29 mouse cellular contexts compared by ENCODE assay signal in genomic region chr6:124674591-124674990, GRCm38 (mm10). TPM values are rescaled to one million over a fixed set of nuclear protein-coding genes. Genes with fewer than 3 reads are reported as not detected.
DNase-seq lines count a peak whose midpoint lies in the region; ATAC-seq and TF ChIP-seq lines count a peak whose summit lies in the region.
"Had no signal": no experiment of that assay in that cellular context is flagged by ENCODE, and none has a peak within 500 bp of the region (broad histone marks: within the 10 kb centered on the region; RNA-seq: fewer than 3 reads in every experiment).

No protein-coding gene starts in this region.

- H3K27ac ChIP-seq in kidney, adult 2 months (ENCODE audit: insufficient read depth, low read depth, low read length): peak overlapping the region; percentile 68; the same call in 1 of the 2 replicates
- H3K27ac ChIP-seq in kidney, embryonic 16.5 days (ENCODE audit: low read length): no peak overlapping the region
- H3K27ac ChIP-seq in kidney, embryonic 15.5 days: no peak overlapping the region
- 0 out of 2 replicates have a peak overlapping the region, but pooled peaks have one; percentile 6 for H3K27ac ChIP-seq in ES-E14 (ENCODE audit: insufficient read depth, low read depth, low read length, poor library complexity, severe bottlenecking)
- H3K27ac ChIP-seq: embryonic facial prominence, embryonic 12.5 days; embryonic facial prominence, embryonic 15.5 days; heart, embryonic 15.5 days; hindbrain, embryonic 14.5 days; hindbrain, postnatal 0 days had no signal

- H3K27me3 ChIP-seq in kidney, adult 2 months (replicated peaks; ENCODE audit: control insufficient read depth, insufficient read depth, low read length): no peaks in the 10 kb centered on the region
- no peaks in the 10 kb centered on the region for H3K27me3 ChIP-seq in kidney, embryonic 16.5 days (ENCODE audit: insufficient read depth, low read length)
- H3K27me3 ChIP-seq in kidney, embryonic 15.5 days: no peaks in the 10 kb centered on the region
- H3K27me3 ChIP-seq: CH12.LX; embryonic facial prominence, embryonic 12.5 days; embryonic facial prominence, embryonic 15.5 days; heart, embryonic 12.5 days; heart, embryonic 15.5 days had no signal

- intact Hi-C loops in heart, postnatal 25 days (cut with DNase I): no loop called here

- no peak overlapping the region for H3K9ac ChIP-seq in kidney, embryonic 16.5 days (replicated peaks; ENCODE audit: low read length)
- H3K9ac ChIP-seq in kidney, embryonic 15.5 days: no peak overlapping the region
- no peak overlapping the region for H3K9ac ChIP-seq in ES-E14 (ENCODE audit: insufficient read depth, low read depth, low read length, poor library complexity, severe bottlenecking)
- H3K9ac ChIP-seq: embryonic facial prominence, embryonic 12.5 days; embryonic facial prominence, embryonic 15.5 days; forebrain, postnatal 0 days; heart, embryonic 12.5 days; heart, embryonic 15.5 days; hindbrain, embryonic 14.5 days had no signal

- H3K4me1 ChIP-seq in kidney, adult 2 months (ENCODE audit: control insufficient read depth, insufficient read depth, low read length): peaks cover 3% of the 10 kb centered on the region; the same call in 1 of the 2 replicates
- H3K4me1 ChIP-seq in kidney, embryonic 16.5 days (ENCODE audit: insufficient read depth, low read length): peaks cover 5% of the 10 kb centered on the region; the same call in 1 of the 2 replicates
- H3K4me1 ChIP-seq in kidney, embryonic 15.5 days: peaks cover 10% of the 10 kb centered on the region
- H3K4me1 ChIP-seq in ES-E14 (ENCODE audit: control insufficient read depth in 2 of 2, insufficient read depth in 2 of 2, low read length in 2 of 2, poor library complexity in 1 of 2): peaks cover 7% of the 10 kb centered on the region in 2 experiments
- H3K4me1 ChIP-seq: heart, embryonic 15.5 days had no signal

- no peak for TF ChIP-seq CTCF in kidney, adult 2 months (conservative IDR thresholded peaks at IDR 0.05; ENCODE audit: insufficient read depth, insufficient read length, low read depth, low read length)

- no peaks in the 10 kb centered on the region for H3K9me3 ChIP-seq in kidney, embryonic 16.5 days (ENCODE audit: low read length)
- H3K9me3 ChIP-seq in kidney, embryonic 15.5 days (replicated peaks): no peaks in the 10 kb centered on the region
- H3K9me3 ChIP-seq in ES-E14 (ENCODE audit: control insufficient read depth, insufficient read depth, low read depth, low read length): no peaks in the 10 kb centered on the region
- H3K9me3 ChIP-seq: embryonic facial prominence, embryonic 12.5 days; embryonic facial prominence, embryonic 15.5 days; heart, embryonic 15.5 days had no signal

- ATAC-seq in kidney, embryonic 16.5 days (ENCODE audit: low FRiP score, low TSS enrichment): no peak
- ATAC-seq in kidney, embryonic 15.5 days (replicated peaks; ENCODE audit: low FRiP score): no peak
- ATAC-seq: forebrain, embryonic 14.5 days; forebrain, postnatal 0 days; hindbrain, postnatal 0 days had no signal

- in situ Hi-C loops in ES-E14 (cut with MboI; ENCODE audit: low sequenced_read_pairs in 2 of 2, unreplicated experiment in 2 of 2): no loop called here

- no peak for TF ChIP-seq POLR2A in kidney, adult 2 months (IDR thresholded peaks at IDR 0.05; ENCODE audit: low read depth, low read length)

- peak; percentile 78 for DNase-seq in heart, adult 11 months
- no peak for DNase-seq in heart, postnatal 25 days (ENCODE audit: low spot score)
- DNase-seq in kidney, adult 2 months: peak; percentile 66
- peak; percentile 51 to 69 for DNase-seq in kidney, postnatal 25 days
- no peak for DNase-seq in ES-E14 (ENCODE audit: low read depth, low spot score)
- DNase-seq in ovary, postnatal 10 days (ENCODE audit: low spot score): no peak
- DNase-seq: adrenal gland, adult 8-10 months; adrenal gland, postnatal 36 days; B cell, adult 2 months; cerebellum, adult 9-10 months; cerebellum, postnatal 14 days; forebrain, postnatal 0 days; gastrocnemius, adult 2 months; gastrocnemius, postnatal 14 days; heart, adult 18-20 months; heart, postnatal 10 days; heart, postnatal 4 days had no signal

- H3K4me3 ChIP-seq in kidney, adult 2 months (ENCODE audit: insufficient read depth, low read depth, low read length): no peak overlapping the region
- H3K4me3 ChIP-seq in kidney, embryonic 16.5 days (ENCODE audit: low read length): no peak overlapping the region
- no peak overlapping the region for H3K4me3 ChIP-seq in kidney, embryonic 15.5 days (replicated peaks)
- H3K4me3 ChIP-seq in ES-E14 (ENCODE audit: insufficient read depth in 1 of 2, low read depth in 1 of 2, low read length in 2 of 2, poor library complexity in 1 of 2, severe bottlenecking in 1 of 2): no peak overlapping the region
- H3K4me3 ChIP-seq: embryonic facial prominence, embryonic 12.5 days; embryonic facial prominence, embryonic 15.5 days; gastrocnemius, adult 2 months; heart, embryonic 12.5 days; heart, embryonic 15.5 days had no signal

- WGBS in kidney, adult 2 months: 61% methylated on average over 7 of the region's 7 CpGs
- 96% methylated on average over 7 of the region's 7 CpGs for WGBS in kidney, embryonic 16.5 days
- WGBS in kidney, embryonic 15.5 days: 95% methylated on average over 7 of the region's 7 CpGs

- no peaks in the 10 kb centered on the region for H3K36me3 ChIP-seq in kidney, adult 2 months (ENCODE audit: control insufficient read depth, insufficient read depth, low read length)
- H3K36me3 ChIP-seq in kidney, embryonic 16.5 days (ENCODE audit: insufficient read depth, low read length): peaks cover 6% of the 10 kb centered on the region; the same call in 1 of the 2 replicates
- H3K36me3 ChIP-seq in kidney, embryonic 15.5 days: peaks cover 16% of the 10 kb centered on the region; the same call in 1 of the 2 replicates
- H3K36me3 ChIP-seq in ES-E14 (ENCODE audit: control insufficient read depth, insufficient read depth, low read length, poor library complexity, severe bottlenecking): peaks cover 9% of the 10 kb centered on the region; the same call in 1 of the 2 replicates
- H3K36me3 ChIP-seq: embryonic facial prominence, embryonic 12.5 days had no signal

- H3K4me2 ChIP-seq in kidney, embryonic 16.5 days (replicated peaks; ENCODE audit: low read depth, low read length): no peak overlapping the region
- H3K4me2 ChIP-seq in kidney, embryonic 15.5 days: no peak overlapping the region
- H3K4me2 ChIP-seq: embryonic facial prominence, embryonic 12.5 days; embryonic facial prominence, embryonic 15.5 days; heart, embryonic 12.5 days; heart, embryonic 15.5 days; hindbrain, embryonic 14.5 days had no signal

TF ChIP-seq in ES-E14, 5 proteins besides CTCF, POLR2A, EP300 and RAD21:
- TF ChIP-seq ZNF384 (IDR thresholded peaks at IDR 0.05; ENCODE audit: low read depth, low read length): no peak
- no peak for TF ChIP-seq CHD2 (IDR thresholded peaks at IDR 0.05; ENCODE audit: low read depth, low read length)
- TF ChIP-seq HCFC1 (IDR thresholded peaks at IDR 0.05; ENCODE audit: borderline replicate concordance, insufficient read depth, low read length): no peak
- no peak for TF ChIP-seq MAFK (IDR thresholded peaks at IDR 0.05; ENCODE audit: insufficient read depth, low read depth, low read length)
- TF ChIP-seq ZC3H11A (IDR thresholded peaks at IDR 0.05; ENCODE audit: borderline replicate concordance, low read depth, low read length): no peak
TF ChIP-seq in ES-E14: peak in this region for 0.

RNA-seq across cellular contexts. Expression of gene Lpcat3, which starts 11.8 kb away (rescaled TPM):
- 10 to 100 TPM; 39.6 to 43.9 TPM for total RNA-seq in heart, postnatal 25 days (2021)
- polyA plus RNA-seq in kidney, adult 2 months (2012; rRNA removed): 215 and 231 TPM in 2 replicates
- 88.6 and 97.2 TPM in 2 replicates for polyA plus RNA-seq in kidney, embryonic 16.5 days (2015; fragmentation: Nextera tagmentation; extraction: Ambion mirVana)
- 77.4 and 80.4 TPM in 2 replicates for polyA plus RNA-seq in kidney, embryonic 15.5 days (2015; fragmentation: Nextera tagmentation; extraction: Ambion mirVana)
- total RNA-seq in ES-E14 (2012; rRNA removed): 65.5 and 107 TPM in 2 replicates

RNA-seq across cellular contexts. Expression of gene Emg1, which starts 37.4 kb away (rescaled TPM):
- total RNA-seq in heart, postnatal 25 days (2021): 10 to 100 TPM; 72.5 to 75.1 TPM
- polyA plus RNA-seq in kidney, adult 2 months (2012; rRNA removed): 50.5 and 67.4 TPM in 2 replicates
- 202 and 219 TPM in 2 replicates for polyA plus RNA-seq in kidney, embryonic 16.5 days (2015; fragmentation: Nextera tagmentation; extraction: Ambion mirVana)
- 206 and 224 TPM in 2 replicates for polyA plus RNA-seq in kidney, embryonic 15.5 days (2015; fragmentation: Nextera tagmentation; extraction: Ambion mirVana)
- total RNA-seq in ES-E14 (2012; rRNA removed): 292 and 344 TPM in 2 replicates

RNA-seq across cellular contexts. Expression of gene Phb2, which starts 37.5 kb away (rescaled TPM):
- total RNA-seq in heart, postnatal 25 days (2021): 100 to 1,000 TPM; 322 to 323 TPM
- 181 and 193 TPM in 2 replicates for polyA plus RNA-seq in kidney, adult 2 months (2012; rRNA removed)
- 403 and 405 TPM in 2 replicates for polyA plus RNA-seq in kidney, embryonic 16.5 days (2015; fragmentation: Nextera tagmentation; extraction: Ambion mirVana)
- polyA plus RNA-seq in kidney, embryonic 15.5 days (2015; fragmentation: Nextera tagmentation; extraction: Ambion mirVana): 401 and 402 TPM in 2 replicates
- total RNA-seq in ES-E14 (2012; rRNA removed): 530 and 581 TPM in 2 replicates

RNA-seq across cellular contexts. Expression of gene C1s2, which starts 38.7 kb away (rescaled TPM):
- under 1 TPM; 0.48 to 0.62 TPM for total RNA-seq in heart, postnatal 25 days (2021)
- polyA plus RNA-seq in kidney, adult 2 months (2012; rRNA removed): 0.18 and 0.20 TPM in 2 replicates
- 0.09 and 0.12 TPM in 2 replicates for polyA plus RNA-seq in kidney, embryonic 16.5 days (2015; fragmentation: Nextera tagmentation; extraction: Ambion mirVana)
- polyA plus RNA-seq in kidney, embryonic 15.5 days (2015; fragmentation: Nextera tagmentation; extraction: Ambion mirVana): 0.16 and 0.21 TPM in 2 replicates
- 0.27 and 0.63 TPM in 2 replicates for total RNA-seq in ES-E14 (2012; rRNA removed)
- total RNA-seq: hindbrain, postnatal 0 days had no signal
- polyA plus RNA-seq: embryonic facial prominence, embryonic 12.5 days; forebrain, embryonic 11.5 days; heart, embryonic 12.5 days; heart, embryonic 15.5 days; hindbrain, embryonic 11.5 days had no signal

Comparison
In these comparisons a context has a peak if more than half of its experiments do, and no peak if none do; other contexts are left out.
1. DNase-seq: peak in heart, adult 11 months (single experiment), kidney, adult 2 months (single experiment) and kidney, postnatal 25 days (2 of 2); none in heart, postnatal 25 days (single experiment), ES-E14 (single experiment) and ovary, postnatal 10 days (single experiment).
2. H3K27ac ChIP-seq: peak in kidney, adult 2 months (single experiment) and ES-E14 (single experiment); none in kidney, embryonic 16.5 days (single experiment) and kidney, embryonic 15.5 days (single experiment).